Mouse (Mus musculus) G1E-ER4 (cell line): ENCODE results near the gene Olfr1255. TPM values are rescaled to one million over a fixed set of nuclear protein-coding genes. Genes with fewer than 3 reads are reported as not detected.

Experiments used
- GATA1 ChIP-seq: IDR thresholded peaks from one replicate; pipeline ENCODE4 v1.8.0; 2012; ENCODE audit warnings: low read length, inconsistent platforms
- polyA plus RNA-seq: library from polyadenylated mRNA; stranded (reverse); fragments of >175 nt; gene quantifications from 2 replicates; pipeline ENCODE4 v1.2.3, GENCODE M21; 2012

The Olfr1255 gene
- not detected in 2 replicates for polyA plus RNA-seq

- no peak for TF ChIP-seq GATA1
These were observed at the start of gene Olfr1255 for GRCm38 (mm10) chr2:89811751-89812150. Gene Olfr1255 (plus strand): TSS chr2:89812051.

DNA sequence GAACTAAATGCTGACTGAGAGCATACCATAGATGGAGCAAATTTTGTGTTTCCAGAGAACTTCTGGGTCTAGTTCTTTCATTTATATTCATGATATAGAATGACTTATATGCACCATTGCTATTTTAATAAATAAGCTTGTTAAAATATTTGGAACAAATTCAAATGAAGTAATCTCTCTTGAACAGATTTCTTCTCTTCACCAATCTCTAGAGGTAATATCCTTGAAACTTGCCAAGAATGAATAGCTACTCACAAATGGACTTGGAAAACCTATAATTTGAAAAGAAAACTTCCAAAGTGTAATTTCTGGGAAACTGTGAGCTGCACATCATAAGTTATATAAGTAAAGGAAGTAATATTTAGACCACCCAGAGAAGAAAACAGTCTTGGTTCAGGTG lies 18.3 kb upstream of the Olfr1255 start, which contains the start of gene Olfr1254:
Olfr1254 (minus strand) TSS at position 101 of the 400 bp plus-strand sequence.
- no peak for TF ChIP-seq GATA1

- TF ChIP-seq GATA1, result no peak
These were observed 12.3 kb upstream of the Olfr1255 start for GRCm38 (mm10) chr2:89799583-89799982.

DNA sequence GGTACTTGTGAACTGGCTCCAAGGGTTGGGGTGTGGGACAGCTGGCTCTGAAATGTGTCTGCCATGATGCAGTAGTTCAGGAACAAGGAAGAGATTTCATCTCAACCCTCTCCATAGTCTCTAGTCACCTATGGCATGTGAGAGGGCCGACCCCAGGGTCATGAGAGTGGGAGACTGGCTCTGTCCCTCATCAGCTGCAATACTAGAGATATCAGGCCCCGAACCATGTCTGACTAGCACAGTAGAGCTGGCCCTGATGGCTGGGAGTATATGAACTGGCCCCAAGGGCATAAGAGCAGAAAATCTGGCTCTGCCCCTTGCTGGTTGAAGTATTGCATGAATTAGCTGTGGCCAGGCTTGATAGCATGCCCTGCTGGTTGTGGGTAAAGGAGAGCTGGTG lies 1.1 kb upstream of the Olfr1255 start:
- no peak for TF ChIP-seq GATA1

DNA sequence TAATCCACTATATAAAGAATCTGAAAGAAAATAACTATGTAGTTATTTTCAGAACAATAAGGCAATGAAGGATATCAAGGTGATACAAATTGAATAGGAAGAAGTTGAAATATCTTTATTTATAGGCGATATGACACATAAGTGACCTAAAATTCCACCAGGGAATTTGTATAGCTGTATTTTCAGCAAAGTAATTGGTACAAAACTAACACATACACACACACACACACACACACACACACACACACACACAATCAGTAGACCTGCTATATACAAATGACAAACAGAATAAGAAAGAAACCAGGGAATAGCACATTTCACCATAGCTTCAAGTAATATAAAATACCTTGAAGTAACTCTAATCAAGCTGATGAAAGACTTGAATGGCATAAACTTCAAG lies 8.4 kb downstream of the Olfr1255 start:
- no peak for TF ChIP-seq GATA1

- TF ChIP-seq GATA1, result no peak
These were observed 29.6 kb downstream of the Olfr1255 start, which contains the start of gene Olfr1256 for GRCm38 (mm10) chr2:89841455-89841854. Gene Olfr1256 (minus strand): TSS chr2:89841555.

DNA sequence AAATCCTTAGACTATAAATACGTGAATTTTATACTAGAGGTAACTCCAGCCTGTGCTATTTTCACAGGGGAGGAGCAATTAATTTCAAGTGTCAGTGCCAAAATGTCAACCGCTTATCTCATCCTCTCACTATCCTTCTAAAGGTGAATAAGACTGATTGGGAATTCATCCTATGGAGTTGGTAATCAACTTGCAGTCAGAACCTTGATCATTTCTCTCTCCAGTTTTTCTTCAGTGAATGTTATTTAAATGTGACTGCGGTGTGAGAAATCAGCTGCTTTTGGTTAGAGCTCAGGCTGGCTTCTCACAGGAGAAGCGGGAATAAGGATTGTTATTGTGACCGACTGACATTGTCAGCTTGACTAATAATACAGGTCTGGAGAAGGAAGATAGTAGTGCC lies 36.3 kb downstream of the Olfr1255 start, which contains the start of gene Olfr48:
Olfr48 (minus strand) TSS at position 101 of the 400 bp plus-strand sequence.
- no peak for TF ChIP-seq GATA1

DNA sequence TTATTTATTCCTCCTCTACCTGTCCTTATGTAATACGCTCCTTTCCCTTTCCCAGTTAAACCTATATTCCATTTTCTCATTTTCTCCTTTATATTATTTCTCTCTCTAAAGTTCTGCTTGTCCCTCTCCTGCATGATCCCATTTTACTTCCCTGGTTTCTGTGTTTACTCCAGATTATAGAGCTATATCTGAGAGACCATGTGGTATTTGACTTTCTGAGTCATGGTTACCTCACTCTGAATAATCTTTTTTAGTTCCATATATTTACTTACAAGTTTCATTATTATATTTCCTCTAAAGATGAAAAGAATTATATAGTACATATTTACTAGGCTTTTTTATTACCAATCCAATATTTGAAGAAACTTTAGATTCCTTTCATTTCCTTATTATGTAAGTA lies 37.4 kb downstream of the Olfr1255 start:
- TF ChIP-seq GATA1, result no peak

Other genes with a start within 250 kb of the Olfr1255 start
- gene Olfr1245, start 233.6 kb upstream of the Olfr1255 start, polyA plus RNA-seq, result not detected in 2 replicates
- not detected in 2 replicates for gene Olfr1246, start 218.9 kb upstream of the Olfr1255 start, polyA plus RNA-seq
- not detected in 2 replicates for gene Olfr1247, start 197.9 kb upstream of the Olfr1255 start, polyA plus RNA-seq
- not detected in 2 replicates for gene Olfr1248, start 193.8 kb upstream of the Olfr1255 start, polyA plus RNA-seq
- gene Olfr1249, start 177.1 kb upstream of the Olfr1255 start, polyA plus RNA-seq, result not detected in 2 replicates
- gene Olfr1250, start 150.6 kb upstream of the Olfr1255 start, polyA plus RNA-seq, result not detected in 2 replicates
- gene Olfr1251, start 140.1 kb upstream of the Olfr1255 start, polyA plus RNA-seq, result not detected in 2 replicates
- not detected in 2 replicates for gene Olfr1252, start 87.0 kb upstream of the Olfr1255 start, polyA plus RNA-seq
- not detected in 2 replicates for gene Olfr1253, start 55.0 kb upstream of the Olfr1255 start, polyA plus RNA-seq
- gene Olfr1254, start 18.4 kb upstream of the Olfr1255 start, polyA plus RNA-seq, result not detected in 2 replicates
- not detected in 2 replicates for gene Olfr1256, start 29.5 kb downstream of the Olfr1255 start, polyA plus RNA-seq
- not detected in 2 replicates for gene Olfr48, start 36.2 kb downstream of the Olfr1255 start, polyA plus RNA-seq
- not detected in 2 replicates for gene Olfr1257, start 66.4 kb downstream of the Olfr1255 start, polyA plus RNA-seq
- not detected in 2 replicates for gene Olfr1258, start 115.3 kb downstream of the Olfr1255 start, polyA plus RNA-seq
- gene Olfr1259, start 136.6 kb downstream of the Olfr1255 start, polyA plus RNA-seq, result not detected in 2 replicates
- not detected in 2 replicates for gene Olfr1260, start 162.3 kb downstream of the Olfr1255 start, polyA plus RNA-seq
- gene Olfr1261, start 179.2 kb downstream of the Olfr1255 start, polyA plus RNA-seq, result not detected in 2 replicates
- not detected in 2 replicates for gene Olfr1262, start 188.1 kb downstream of the Olfr1255 start, polyA plus RNA-seq
- not detected in 2 replicates for gene Olfr1263, start 200.1 kb downstream of the Olfr1255 start, polyA plus RNA-seq
- not detected in 2 replicates for gene Olfr1264, start 213.5 kb downstream of the Olfr1255 start, polyA plus RNA-seq
- gene Olfr1265, start 223.3 kb downstream of the Olfr1255 start, polyA plus RNA-seq, result not detected in 2 replicates